Mouse (Mus musculus) gastrocnemius, postnatal 10 days (tissue): ENCODE measurements around the gene Fam43b. TPM values are rescaled to one million over a fixed set of nuclear protein-coding genes. Genes with fewer than 3 reads are reported as not detected.

Experiments
- DNase-seq: peaks from one replicate; pipeline ENCODE4 v3.0.0; 2021; ENCODE audit warnings: mixed read lengths
- total RNA-seq, 2 experiments: library from RNA; stranded (reverse); gene quantifications; 2 replicates each; pipeline ENCODE4 v1.2.3; 2021

Fam43b gene
- total RNA-seq, 2 experiments from 2014 or later: 0.11 TPM; not detected in 1

DNA sequence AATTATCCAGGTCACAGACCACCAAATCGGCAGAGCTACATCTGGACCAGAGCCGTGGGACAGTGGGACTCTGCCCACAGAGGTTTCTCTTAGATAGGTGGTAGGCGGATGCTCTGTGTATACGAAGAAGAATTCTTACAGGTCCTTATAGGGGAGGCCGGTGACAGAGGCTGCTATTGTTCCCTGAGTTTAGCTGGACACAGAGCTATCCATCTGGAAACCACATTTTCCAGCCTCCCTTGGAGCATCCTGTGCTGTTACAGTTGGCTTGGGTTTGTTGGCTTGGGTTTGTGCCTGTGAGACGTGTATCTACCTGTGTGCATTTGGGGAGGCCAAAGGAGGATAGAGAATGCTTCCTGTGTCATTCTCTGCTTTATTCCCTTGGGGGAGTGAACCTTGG is 43.6 kb downstream of the Fam43b start:
- no peak for DNase-seq

- no peak for DNase-seq
These were observed 44.5 kb downstream of the Fam43b start for GRCm38 (mm10) chr4:138351821-138352220.

- no peak for DNase-seq
These were observed 47.6 kb downstream of the Fam43b start for GRCm38 (mm10) chr4:138348716-138349115.

- DNase-seq: no peak
These were observed 49.0 kb downstream of the Fam43b start for GRCm38 (mm10) chr4:138347280-138347679.

- no peak for DNase-seq
These were observed 51.3 kb downstream of the Fam43b start for GRCm38 (mm10) chr4:138344891-138345545.

Other genes starting within 250 kb of the Fam43b start
- gene Hp1bp3, start 180.2 kb downstream of the Fam43b start, total RNA-seq: 10 to 100 TPM; 65.5 to 73.8 TPM
- gene Sh2d5, start 146.1 kb downstream of the Fam43b start, total RNA-seq: under 1 TPM; 0.09 to 0.11 TPM
- under 1 TPM in 1 of 2 experiments, not detected in 1; 0.14 TPM for gene Kif17, start 146.1 kb downstream of the Fam43b start, total RNA-seq
- 10 to 100 TPM; 74.4 to 82.9 TPM for gene Ddost, start 91.8 kb downstream of the Fam43b start, total RNA-seq
- gene Pink1, start 70.2 kb downstream of the Fam43b start, total RNA-seq: 100 to 1,000 TPM; 228 to 240 TPM
- gene Cda, start 28.5 kb downstream of the Fam43b start, total RNA-seq: 1 to 10 TPM; 2.5 to 2.8 TPM
- gene Mul1, start 38.1 kb upstream of the Fam43b start, total RNA-seq: 10 to 100 TPM; 32.3 to 35.7 TPM
- gene Camk2n1, start 57.8 kb upstream of the Fam43b start, total RNA-seq: 1 to 10 TPM; 5.9 to 7.2 TPM
- gene Vwa5b1, start 239.4 kb upstream of the Fam43b start, total RNA-seq: not detected